Mouse (Mus musculus) cortical plate, adult 2 months (tissue): ENCODE results near the gene Nckap5. TPM values are rescaled to one million over a fixed set of nuclear protein-coding genes. Genes with fewer than 3 reads are reported as not detected.
"Not testable (repeated sequence)": the region's sequence is repeated elsewhere in the genome, so short reads cannot be mapped to it uniquely, and the experiment has no call there.

Experiments
- H3K27ac ChIP-seq: fragments of 200-500 bp; 2 replicates; pipeline ENCODE4 v1.5.1; 2012; ENCODE audit warnings: low read length, control low read depth, inconsistent platforms; ENCODE audit not compliant: insufficient read depth
- H3K4me1 ChIP-seq: fragments of 200-500 bp; 2 replicates; pipeline ENCODE4 v1.6.1; 2011; ENCODE audit warnings: low read length; ENCODE audit not compliant: control insufficient read depth, insufficient read depth
- H3K4me3 ChIP-seq: fragments of 200-500 bp; 2 replicates; pipeline ENCODE4 v1.5.1; 2011; ENCODE audit warnings: mild to moderate bottlenecking, low read length, control low read depth; ENCODE audit not compliant: insufficient read depth
- CTCF ChIP-seq: fragments of 200-500 bp; IDR thresholded peaks from 2 replicates; pipeline ENCODE4 v1.5.1; 2011; ENCODE audit warnings: mild to moderate bottlenecking, control low read depth, low read length; ENCODE audit not compliant: insufficient read depth; ENCODE audit errors: extremely low read depth
- POLR2A ChIP-seq: fragments of 200-500 bp; IDR thresholded peaks from 2 replicates; pipeline ENCODE4 v1.6.1; 2011; ENCODE audit warnings: mild to moderate bottlenecking, low read length, control low read depth; ENCODE audit not compliant: insufficient read depth; ENCODE audit errors: extremely low read depth
- polyA plus RNA-seq: library from polyadenylated mRNA; depleted of rRNA; stranded (reverse); fragments of >200 nt; gene quantifications from 2 replicates; pipeline ENCODE4 v1.2.3, GENCODE M21; 2012

Gene Nckap5
- polyA plus RNA-seq, 1 experiment = 3.1 TPM

DNA sequence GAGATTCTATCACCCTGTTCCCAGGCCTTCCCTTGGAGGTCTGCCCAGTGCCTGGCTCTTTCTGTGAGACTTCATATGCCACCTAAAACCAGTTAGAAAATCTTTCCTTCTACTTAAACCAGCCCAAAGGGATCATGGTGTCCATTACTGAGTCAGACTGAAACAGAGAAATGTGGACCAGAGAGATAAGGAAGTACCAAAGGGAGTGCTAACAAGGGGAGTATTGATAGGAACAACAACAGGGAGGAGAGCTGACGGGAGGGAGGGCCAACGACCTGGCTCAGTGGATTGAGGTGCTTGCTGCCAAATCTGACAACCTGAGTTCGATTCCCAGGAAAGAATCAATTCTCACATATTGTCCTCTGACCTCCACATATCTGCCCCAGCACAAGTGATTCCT lies 5.8 kb downstream of the Nckap5 start:
- no peaks in the 10 kb centered on the region for H3K4me1 ChIP-seq
- no peak overlapping the region for H3K4me3 ChIP-seq
- no peak overlapping the region for H3K27ac ChIP-seq
- TF ChIP-seq POLR2A = no peak
- no peak for TF ChIP-seq CTCF

DNA sequence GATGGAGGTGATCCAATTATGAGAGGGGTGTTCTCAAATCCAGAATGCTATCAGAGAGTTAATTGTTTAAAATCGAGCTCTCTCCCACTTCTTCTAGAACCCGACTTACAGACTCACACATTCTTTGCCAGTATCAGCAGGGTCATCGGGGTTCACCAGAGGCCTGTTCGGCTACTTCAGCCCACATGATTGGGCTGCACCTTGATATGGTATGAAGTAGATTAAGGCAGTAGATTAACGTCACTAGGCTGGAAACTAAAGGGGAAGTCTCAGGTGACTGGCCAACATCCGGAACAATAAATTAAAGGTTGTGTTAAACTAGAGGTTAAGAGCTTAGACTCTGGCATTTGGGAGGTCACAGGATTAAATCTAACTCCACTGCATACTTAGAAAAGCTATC lies 8.4 kb downstream of the Nckap5 start:
- no peak overlapping the region for H3K27ac ChIP-seq
- H3K4me1 ChIP-seq = no peaks in the 10 kb centered on the region
- no peak for TF ChIP-seq CTCF
- no peak for TF ChIP-seq POLR2A
- no peak overlapping the region for H3K4me3 ChIP-seq

DNA sequence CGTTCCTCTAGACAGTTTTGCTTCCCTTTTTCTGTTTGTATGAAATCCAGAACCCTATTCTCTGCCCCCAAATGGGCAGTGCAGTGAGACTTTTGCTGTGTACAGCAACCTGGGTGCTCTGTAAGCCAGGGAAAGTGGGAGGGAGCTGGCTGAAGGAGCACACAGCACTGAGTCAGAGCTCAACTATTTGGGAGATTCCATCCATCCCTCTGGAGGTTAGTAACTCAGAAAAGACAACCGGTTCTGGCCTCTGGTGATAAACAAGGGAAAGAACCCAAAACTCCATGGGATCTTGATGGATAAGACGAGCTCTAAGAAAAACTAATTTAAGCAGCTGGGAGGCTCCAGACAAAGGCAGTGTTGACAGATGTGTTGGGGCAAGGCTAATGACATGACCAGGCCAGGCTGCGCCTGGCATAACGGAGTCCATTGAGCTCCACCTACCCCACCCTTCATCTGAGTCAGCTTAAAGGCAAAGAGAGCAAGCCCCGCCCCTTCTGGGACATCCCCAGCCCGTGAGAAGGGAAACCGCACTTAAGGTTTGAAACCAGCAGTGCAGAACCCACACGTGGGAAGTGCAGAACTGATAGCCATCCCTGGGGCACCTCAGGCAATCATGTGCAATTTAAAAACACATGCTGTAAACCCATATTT lies 13.1 kb downstream of the Nckap5 start:
- Histone ChIP-seq H3K4me3 (no peak overlapping the region), H3K27ac (no peak overlapping the region), H3K4me1 (no peaks in the 10 kb centered on the region)
- no peak for TF ChIP-seq POLR2A

DNA sequence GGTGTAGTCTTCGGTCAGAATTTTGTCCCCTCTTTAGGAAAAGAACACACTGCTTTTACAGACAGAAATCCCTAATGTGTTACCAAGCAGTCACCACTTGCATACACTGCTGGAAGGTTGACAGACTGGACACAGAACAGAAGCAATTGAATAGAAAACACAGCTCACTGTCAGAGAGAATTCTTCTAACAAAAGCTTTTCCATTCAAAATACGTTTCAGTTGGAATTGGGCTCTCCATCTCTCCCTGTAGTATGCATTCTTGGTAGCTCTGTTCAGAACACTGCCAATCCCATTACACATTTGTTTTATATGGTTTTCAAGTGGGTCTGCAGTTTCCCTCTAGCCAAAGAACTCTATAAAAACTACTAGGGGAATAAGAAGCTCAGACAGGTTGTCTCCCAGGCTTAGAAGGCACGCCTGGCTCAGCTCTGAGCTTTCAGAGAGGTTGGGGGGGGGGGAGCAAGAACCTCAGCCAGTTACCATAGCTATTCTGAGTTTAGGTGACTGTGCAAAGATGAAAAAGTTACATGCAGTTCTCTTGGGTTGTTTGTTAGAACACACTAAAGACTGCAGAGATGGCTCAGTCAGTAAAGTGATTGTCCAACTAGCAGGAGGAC lies 23.5 kb downstream of the Nckap5 start:
- TF ChIP-seq POLR2A (no peak), CTCF (no peak)
- Histone ChIP-seq H3K27ac (no peak overlapping the region), H3K4me3 (no peak overlapping the region)

DNA sequence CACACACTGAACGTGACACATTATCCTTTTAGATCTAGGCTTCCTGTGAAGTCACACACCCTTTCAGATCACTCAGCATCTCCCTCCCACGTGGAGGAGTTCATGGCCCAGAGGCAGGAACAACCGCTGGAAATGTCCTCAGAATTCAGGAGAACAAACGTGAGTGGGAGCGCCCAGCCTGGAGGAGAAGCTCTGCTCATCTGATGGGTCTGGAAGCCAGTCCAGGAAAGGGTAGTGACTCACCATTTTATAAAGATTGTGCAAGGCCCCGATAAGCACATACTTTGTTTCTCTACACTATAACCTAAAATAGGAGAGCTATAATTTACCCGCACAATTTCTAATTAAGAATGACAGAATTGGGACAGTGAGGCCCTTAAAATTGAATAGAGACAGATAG lies 24.1 kb downstream of the Nckap5 start:
- Histone ChIP-seq H3K4me3 (no peak overlapping the region), H3K27ac (no peak overlapping the region), H3K4me1 (peaks cover 3% of the 10 kb centered on the region)
- TF ChIP-seq CTCF (no peak), POLR2A (no peak)

More for the DNA sequence above, 23.5 kb downstream of the Nckap5 start:
- H3K4me1 ChIP-seq = peaks cover 3% of the 10 kb centered on the region

DNA sequence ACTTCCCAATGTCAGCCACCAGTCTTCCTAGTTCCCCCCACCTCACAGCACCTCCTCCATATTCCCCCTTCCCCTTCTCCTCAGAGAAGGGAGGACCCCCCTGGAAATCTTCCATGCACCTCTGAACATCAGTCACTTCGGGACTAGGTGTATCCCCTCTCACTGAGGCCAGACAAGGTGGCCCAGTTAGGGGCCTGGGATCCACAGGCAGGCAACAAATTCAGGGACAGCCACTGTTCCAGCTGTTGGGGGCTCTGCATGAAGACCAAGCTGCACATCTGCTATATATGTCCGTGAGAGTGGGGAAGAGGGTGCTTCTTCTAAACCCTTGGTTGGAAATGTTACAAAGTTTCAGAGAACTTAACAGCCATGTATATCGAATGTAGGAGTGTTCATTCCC lies 28.2 kb downstream of the Nckap5 start:
- Histone ChIP-seq H3K27ac (no peak overlapping the region), H3K4me3 (no peak overlapping the region), H3K4me1 (peaks cover 3% of the 10 kb centered on the region)
- TF ChIP-seq POLR2A (no peak), CTCF (no peak)

DNA sequence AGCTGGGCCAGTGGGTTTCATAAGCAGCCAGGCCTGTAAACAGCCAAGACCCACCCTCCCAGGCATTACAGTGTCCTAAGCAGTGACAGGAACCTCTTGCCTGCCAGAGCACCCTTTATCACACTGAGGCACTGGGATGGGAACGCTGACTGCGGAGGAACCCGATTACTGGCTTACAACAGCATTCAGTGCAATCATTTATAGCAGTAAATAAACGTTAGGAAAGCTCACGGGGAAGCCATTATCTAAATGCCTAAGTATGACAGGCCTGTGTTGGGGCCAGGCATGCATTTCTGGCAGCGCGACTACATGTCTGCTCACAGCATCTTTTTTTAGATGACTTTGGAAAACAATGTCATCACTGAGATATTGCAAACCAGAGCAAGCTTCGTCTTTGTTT lies 28.9 kb downstream of the Nckap5 start:
- TF ChIP-seq CTCF = no peak
- Histone ChIP-seq H3K4me1 (peaks cover 1% of the 10 kb centered on the region), H3K4me3 (no peak overlapping the region), H3K27ac (no peak overlapping the region)

DNA sequence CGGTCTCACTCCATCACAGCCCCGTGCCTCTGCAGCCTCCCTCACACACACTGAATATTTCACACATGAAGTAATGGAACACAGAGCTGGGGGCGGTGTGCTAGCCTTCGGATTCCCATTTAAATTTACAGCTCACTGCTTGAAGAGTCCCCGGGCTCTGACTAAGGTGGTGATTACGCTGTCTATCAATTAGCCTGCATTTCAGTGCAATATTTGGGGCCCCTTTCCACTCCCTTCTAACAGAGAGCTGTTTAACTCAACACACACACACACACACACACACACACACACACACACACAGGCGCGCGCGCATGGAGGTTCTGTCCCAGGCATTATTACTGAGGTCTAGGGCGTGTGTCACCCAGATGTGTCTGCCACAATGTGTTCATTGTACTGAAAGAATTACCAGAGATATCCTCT lies 31.2 kb downstream of the Nckap5 start:
- Histone ChIP-seq H3K4me1 (no peaks in the 10 kb centered on the region), H3K27ac (no peak overlapping the region), H3K4me3 (no peak overlapping the region)
- TF ChIP-seq CTCF (no peak), POLR2A (no peak)

DNA sequence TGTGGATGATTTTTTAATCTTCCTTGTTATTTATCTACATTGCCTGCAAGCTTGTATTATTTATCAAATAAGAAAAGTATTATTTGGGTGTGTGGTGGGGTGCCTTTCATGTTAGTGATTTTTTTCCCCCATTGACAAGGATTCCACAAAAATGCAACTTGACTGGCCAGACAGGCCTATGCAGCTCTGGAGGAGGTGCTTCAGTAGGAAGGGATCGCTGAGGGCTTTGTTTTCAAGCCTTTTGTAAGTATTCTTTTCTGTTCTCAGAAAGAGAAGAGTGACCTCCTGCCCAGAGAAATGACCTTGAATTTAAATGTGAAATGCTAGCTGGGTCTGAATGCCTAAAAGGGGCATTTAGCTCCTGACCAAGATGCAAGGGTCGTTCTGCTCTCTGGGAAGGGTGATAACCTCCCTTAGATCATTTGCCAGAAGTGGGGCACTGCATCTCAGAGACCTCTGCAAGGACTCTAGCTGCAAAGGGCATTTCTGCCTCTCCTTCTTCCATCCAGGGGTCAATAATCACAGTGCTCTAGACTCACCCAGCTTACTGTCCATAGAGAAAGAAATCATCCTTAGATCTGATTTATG lies 50.2 kb downstream of the Nckap5 start:
- H3K4me1 ChIP-seq = not testable (repeated sequence)

DNA sequence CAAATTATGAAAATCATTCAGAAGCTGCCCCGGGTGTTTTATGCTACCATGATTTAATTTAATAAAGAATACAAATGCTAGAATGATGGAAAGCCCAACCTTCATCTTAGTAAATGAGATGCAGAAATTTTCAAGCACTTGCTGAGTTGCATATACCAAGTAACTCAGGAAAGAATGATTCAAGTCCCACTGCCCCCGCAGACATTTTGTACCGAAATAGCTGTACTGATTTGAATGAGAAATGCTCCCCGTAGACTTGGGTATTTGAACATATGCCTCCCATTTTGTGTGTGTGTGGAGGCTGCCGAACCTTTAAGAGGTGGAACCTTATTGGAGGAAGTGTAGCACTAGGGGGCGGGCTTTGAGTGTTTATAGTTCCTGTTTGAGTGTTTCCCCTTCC lies 56.7 kb downstream of the Nckap5 start:
- H3K4me3 ChIP-seq, H3K27ac ChIP-seq, H3K4me1 ChIP-seq: not testable (repeated sequence)

More for the DNA sequence above, 50.2 kb downstream of the Nckap5 start:
- H3K4me3 ChIP-seq, H3K27ac ChIP-seq: not testable (repeated sequence)
